Mouse (Mus musculus) bone marrow, adult 2 months (tissue): Measurements from ENCODE around the gene Pkn1.

Experiments used
- CTCF ChIP-seq: fragments of 200-500 bp; IDR thresholded peaks from 2 replicates; pipeline ENCODE4 v1.5.1; 2011; ENCODE audit warnings: low read length, control low read depth; ENCODE audit not compliant: control insufficient read depth, insufficient read depth
- POLR2A ChIP-seq: fragments of 200-500 bp; IDR thresholded peaks from 2 replicates; pipeline ENCODE4 v1.6.1; 2011; ENCODE audit warnings: low read depth, mild to moderate bottlenecking, control low read depth, low read length, borderline replicate concordance; ENCODE audit not compliant: control insufficient read depth

DNA sequence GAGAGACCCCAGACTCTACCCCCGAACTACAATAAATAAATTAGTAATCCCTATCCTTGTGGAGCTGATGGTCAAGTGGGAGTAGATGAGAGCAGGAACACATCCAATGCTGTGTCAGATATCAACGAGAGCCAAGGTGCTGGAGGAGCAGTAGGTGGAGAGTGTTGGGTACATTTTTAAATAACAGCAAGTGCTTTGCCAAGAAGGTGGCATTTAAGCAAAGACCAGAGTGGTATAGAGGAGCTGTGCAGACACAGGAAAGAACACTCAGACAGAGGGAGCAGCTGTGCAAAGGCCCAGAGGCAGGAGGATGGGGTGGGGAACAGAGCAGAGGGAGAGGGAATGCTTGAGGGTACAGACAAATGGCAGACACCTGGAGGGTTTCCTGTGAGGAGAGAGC lies 81.9 kb downstream of the Pkn1 start:
- no peak for TF ChIP-seq POLR2A
- no peak for TF ChIP-seq CTCF
